Mouse (Mus musculus) stomach, postnatal 0 days (tissue): ENCODE data around the gene Tmub1. TPM values are rescaled to one million over a fixed set of nuclear protein-coding genes. Genes with fewer than 3 reads are reported as not detected.
A peak's percentile ranks its signal among the peaks of the same experiment; 100 is the strongest.

Source experiments
- ATAC-seq: fragments of 200-750 bp; cut with Nextera tagmentation; 2 replicates; pipeline ENCODE4 v1.8.0; 2017; ENCODE audit not compliant: low FRiP score, low TSS enrichment
- DNase-seq: peaks from one replicate; pipeline ENCODE4 v3.0.0-alpha.2; 2016; ENCODE audit warnings: low spot score
- H3K27ac ChIP-seq: fragments of 300-500 bp; sonication (generic); replicated peaks from 2 replicates; pipeline ENCODE4 v1.5.1; 2014; ENCODE audit warnings: mild to moderate bottlenecking, control low read depth
- H3K27me3 ChIP-seq: fragments of 300-500 bp; sonication (generic); 2 replicates; pipeline ENCODE4 v1.6.1; 2014; ENCODE audit warnings: low read length; ENCODE audit not compliant: control insufficient read depth, insufficient read depth
- H3K36me3 ChIP-seq: fragments of 300-500 bp; sonication (generic); 2 replicates; pipeline ENCODE4 v1.6.1; 2014; ENCODE audit warnings: low read length, mixed read lengths; ENCODE audit not compliant: control insufficient read depth, insufficient read depth
- H3K4me1 ChIP-seq: fragments of 300-500 bp; sonication (generic); replicated peaks from 2 replicates; pipeline ENCODE4 v1.6.1; 2014; ENCODE audit warnings: antibody characterized with exemption; ENCODE audit not compliant: control insufficient read depth, insufficient read depth
- H3K4me2 ChIP-seq: fragments of 300-500 bp; sonication (generic); replicated peaks from 2 replicates; pipeline ENCODE4 v1.6.1; 2014; ENCODE audit warnings: low read depth, mild to moderate bottlenecking, control low read depth, moderate library complexity
- H3K4me3 ChIP-seq: fragments of 300-500 bp; sonication (generic); 2 replicates; pipeline ENCODE4 v1.5.1; 2014; ENCODE audit warnings: low read depth, low read length, control low read depth
- H3K9ac ChIP-seq: fragments of 300-500 bp; sonication (generic); 2 replicates; pipeline ENCODE4 v1.6.1; 2014; ENCODE audit warnings: mild to moderate bottlenecking, low read length, control low read depth, mixed read lengths
- H3K9me3 ChIP-seq: fragments of 300-500 bp; sonication (generic); 2 replicates; pipeline ENCODE4 v1.6.1; 2016; ENCODE audit warnings: low read length; ENCODE audit not compliant: control insufficient read depth
- CTCF ChIP-seq: IDR thresholded peaks from 2 replicates; pipeline ENCODE4 v1.5.1; 2016; ENCODE audit warnings: antibody characterized with exemption, low read depth, mild to moderate bottlenecking, moderate library complexity
- EP300 ChIP-seq: optimal IDR thresholded peaks from 2 replicates; pipeline ENCODE3; 2016; ENCODE audit warnings: antibody characterized with exemption
- WGBS: fragments of 180-500 bp; shearing (Covaris S2); extraction: QIAGEN DNeasy Blood & Tissue Kit; methylation state at CpG from one replicate; pipeline ENCODE4 v1.1.7; 2014; 5-methylcytosine and 5-hydroxymethylcytosine counted together
- polyA plus RNA-seq: library from polyadenylated mRNA; unstranded; fragments of >200 nt; fragmentation: Nextera tagmentation; extraction: Ambion mirVana; gene quantifications from 2 replicates; pipeline ENCODE4 v1.2.1, GENCODE M21; 2015

Gene Tmub1
- polyA plus RNA-seq, 1 experiment from 2014 or later = 20.9 TPM

DNA sequence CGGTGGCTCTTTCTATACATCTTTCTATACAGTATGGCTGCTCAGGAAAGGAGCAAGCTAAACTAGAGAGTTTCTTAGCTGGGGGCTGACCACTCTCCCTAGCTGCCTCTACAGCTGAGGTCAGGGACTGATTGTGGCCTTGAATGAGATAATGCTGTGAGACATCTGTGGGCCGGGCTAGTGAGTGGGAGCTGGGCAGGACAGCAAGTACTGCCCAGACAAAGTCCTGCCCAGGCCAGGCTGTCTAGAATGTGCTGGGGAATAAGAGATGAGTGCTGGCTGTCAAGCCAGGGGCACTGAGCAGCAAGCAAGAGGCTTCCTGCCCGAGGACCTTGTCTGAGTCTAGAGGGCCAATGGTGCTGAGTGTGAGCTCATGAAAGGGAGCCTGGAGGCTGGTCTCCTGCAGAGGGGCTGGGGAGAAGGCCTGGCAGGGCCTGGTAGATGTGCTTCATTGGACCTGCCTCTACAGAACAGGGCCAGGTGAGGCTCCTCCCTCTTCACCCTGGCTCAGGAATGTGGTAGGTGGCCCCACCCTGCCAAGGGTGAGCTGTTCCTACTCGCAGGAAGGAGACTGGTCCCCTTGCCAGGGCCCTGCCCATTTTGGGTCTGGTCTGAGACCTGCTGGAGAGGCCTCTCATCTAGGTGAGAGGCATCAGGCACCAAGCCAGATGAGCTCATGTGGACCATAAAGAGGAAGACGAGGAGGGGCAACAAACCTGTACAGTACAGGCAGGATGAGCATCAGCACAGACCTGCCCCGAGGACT, 28.0 kb upstream of the Tmub1 start:
- Histone ChIP-seq H3K9ac (peak overlapping the region; percentile 72), H3K4me3 (peak overlapping the region; percentile 53), H3K27ac (peak overlapping the region; percentile 86), H3K27me3 (no peaks in the 10 kb centered on the region), H3K36me3 (peaks cover 35% of the 10 kb centered on the region), H3K4me2 (peak overlapping the region; percentile 70), H3K9me3 (no peaks in the 10 kb centered on the region), H3K4me1 (0 out of 2 replicates have a peak, but pooled peaks cover 3% of the 10 kb centered on the region)
- WGBS = 63% methylated on average over 6 of the region's 6 CpGs
- ATAC-seq (peak; percentile 87), DNase-seq (peak; percentile 85)
- no peak for TF ChIP-seq CTCF
- TF ChIP-seq EP300 = no peak

- peak overlapping the region; percentile 72 for H3K9ac ChIP-seq
- H3K36me3 ChIP-seq = peaks cover 28% of the 10 kb centered on the region
- H3K4me1 ChIP-seq = 0 out of 2 replicates have a peak, but pooled peaks cover 3% of the 10 kb centered on the region
- peak overlapping the region; percentile 53 for H3K4me3 ChIP-seq
- H3K27ac ChIP-seq = peak overlapping the region; percentile 86
- ATAC-seq (peak; percentile 17; the same call in 1 of the 2 replicates), DNase-seq (peak; percentile 73)
- peak overlapping the region; percentile 70 for H3K4me2 ChIP-seq
- WGBS = 14% methylated on average over 45 of the region's 67 CpGs
- H3K27me3 ChIP-seq = no peaks in the 10 kb centered on the region
- H3K9me3 ChIP-seq = no peaks in the 10 kb centered on the region
- no peak for TF ChIP-seq EP300
- peak; percentile 39 for TF ChIP-seq CTCF
Measured at GRCm38 (mm10) chr5:24474723-24475261, 27.1 kb upstream of the Tmub1 start.

GRCm38 (mm10) chr5:24474025-24474722, 26.5 kb upstream of the Tmub1 start:
- Histone ChIP-seq H3K9me3 (no peaks in the 10 kb centered on the region), H3K27me3 (no peaks in the 10 kb centered on the region), H3K4me3 (peak overlapping the region; percentile 53), H3K4me1 (0 out of 2 replicates have a peak, but pooled peaks cover 3% of the 10 kb centered on the region), H3K36me3 (peaks cover 22% of the 10 kb centered on the region), H3K27ac (peak overlapping the region; percentile 86), H3K4me2 (peak overlapping the region; percentile 70), H3K9ac (peak overlapping the region; percentile 72)
- no peak for TF ChIP-seq EP300
- TF ChIP-seq CTCF = no peak
- DNase-seq (peak; percentile 69), ATAC-seq (peak; percentile 31)
- WGBS = 19% methylated on average over 70 of the region's 77 CpGs

DNA sequence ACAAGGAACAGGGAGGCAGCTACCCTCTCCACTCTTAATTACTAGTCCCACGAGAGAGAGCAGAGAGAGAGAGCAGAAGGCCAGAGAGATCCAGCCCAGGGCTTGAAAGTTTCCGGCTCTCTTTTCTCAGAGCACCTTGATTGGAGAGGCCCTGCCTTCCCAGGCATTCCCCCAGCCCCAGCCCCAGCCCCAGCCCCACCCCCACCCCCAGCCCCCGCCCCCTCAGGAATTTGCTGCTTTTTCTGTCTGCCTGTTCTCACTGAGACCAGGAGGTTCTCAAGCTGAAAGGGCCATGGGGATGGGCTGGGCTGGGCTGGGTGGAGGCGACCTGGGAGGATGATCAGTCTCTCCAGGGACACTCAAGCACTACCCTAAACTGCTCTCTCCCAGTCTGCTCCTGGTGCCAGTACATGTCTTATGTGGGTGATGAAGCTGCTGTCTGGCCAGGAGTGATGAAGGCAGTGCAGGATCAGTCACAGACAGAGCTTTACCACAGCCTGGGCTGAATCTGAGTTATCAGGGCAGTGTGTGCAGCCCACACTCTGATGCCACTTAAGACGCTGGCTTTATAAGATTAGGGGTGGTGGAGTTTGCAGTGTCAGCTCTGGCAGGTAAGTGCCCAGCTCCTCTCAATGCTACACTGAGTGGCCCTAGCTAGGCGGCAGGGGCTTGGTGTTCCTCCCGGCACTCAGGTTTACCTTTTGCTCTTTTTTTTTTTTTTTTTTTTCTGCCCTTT, 25.4 kb upstream of the Tmub1 start:
- H3K27me3 ChIP-seq = no peaks in the 10 kb centered on the region
- DNase-seq = no peak
- TF ChIP-seq CTCF (no peak), EP300 (no peak)
- no peak overlapping the region for H3K9ac ChIP-seq
- H3K9me3 ChIP-seq = no peaks in the 10 kb centered on the region
- no peak overlapping the region; the same call in 1 of the 2 replicates for H3K4me2 ChIP-seq
- no peak overlapping the region for H3K4me3 ChIP-seq
- H3K36me3 ChIP-seq = peaks cover 12% of the 10 kb centered on the region
- no peak for ATAC-seq
- peak overlapping the region; percentile 58 for H3K27ac ChIP-seq
- 0 out of 2 replicates have a peak, but pooled peaks cover 3% of the 10 kb centered on the region for H3K4me1 ChIP-seq
- 49% methylated on average over 6 of the region's 7 CpGs for WGBS

GRCm38 (mm10) chr5:24470600-24470999, 22.9 kb upstream of the Tmub1 start:
- peak; percentile 86 for DNase-seq

More at GRCm38 (mm10) chr5:24470600-24470999, 22.9 kb upstream of the Tmub1 start:
- Histone ChIP-seq H3K9ac (no peak overlapping the region), H3K27ac (no peak overlapping the region), H3K4me1 (0 out of 2 replicates have a peak, but pooled peaks cover 3% of the 10 kb centered on the region), H3K27me3 (no peaks in the 10 kb centered on the region), H3K4me3 (no peak overlapping the region), H3K36me3 (no peaks in the 10 kb centered on the region), H3K9me3 (no peaks in the 10 kb centered on the region), H3K4me2 (no peak overlapping the region)
- 9% methylated on average over 5 of the region's 5 CpGs for WGBS
- ATAC-seq = peak; percentile 48; the same call in 1 of the 2 replicates
- peak; percentile 99 for TF ChIP-seq CTCF
- TF ChIP-seq EP300 = no peak
